Mouse (Mus musculus): ENCODE measurements around the gene Igsf9. TPM values are rescaled to one million over a fixed set of nuclear protein-coding genes. Genes with fewer than 3 reads are reported as not detected.

The Igsf9 gene
- 5.9 TPM for polyA plus RNA-seq (2015; fragmentation: Illumina TruSeq; extraction: RNeasy Lipid Tissue Mini Kit (QIAGEN cat#74804); ENCODE audit: low read depth, low replicate concordance)

DNA sequence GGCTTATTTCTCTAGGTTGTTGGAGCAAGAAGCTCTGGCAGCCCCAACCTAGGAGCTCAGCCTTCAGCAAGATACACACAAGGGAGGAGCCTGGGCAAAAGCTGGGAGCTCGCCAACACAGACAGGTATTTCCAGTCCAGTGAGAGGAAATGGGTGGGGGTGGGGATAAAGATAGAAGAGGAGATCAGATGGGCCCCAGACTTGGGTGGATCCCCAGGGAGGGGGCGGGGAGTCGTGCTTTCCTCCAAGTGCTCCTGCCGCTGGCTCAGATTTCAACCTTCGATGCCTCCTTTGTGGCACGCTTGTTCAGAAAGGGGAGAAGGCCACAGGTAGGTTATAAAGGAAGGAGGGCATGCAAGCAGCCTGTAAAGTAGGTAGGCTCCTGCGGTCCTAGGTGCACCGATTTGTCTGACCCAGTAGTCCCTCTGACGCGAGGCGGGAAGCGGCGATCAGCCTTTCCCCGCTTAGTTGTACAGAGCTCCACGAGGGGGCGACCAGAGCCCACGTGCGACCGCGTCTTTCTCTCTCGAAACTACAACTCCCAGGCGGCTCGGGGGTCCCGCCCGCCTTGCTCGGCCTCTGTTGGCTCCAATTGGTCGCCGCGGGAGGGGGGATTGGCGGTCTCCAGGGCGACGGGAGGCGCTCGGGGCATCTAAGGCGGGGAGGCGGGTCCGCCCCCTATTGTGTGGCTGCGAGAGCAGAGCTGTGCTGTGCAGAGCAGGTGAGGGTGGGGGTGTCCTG, at the start of gene Igsf9:
Gene Igsf9 (plus strand): TSS at position 249 of the 741 bp plus-strand sequence.

DNA sequence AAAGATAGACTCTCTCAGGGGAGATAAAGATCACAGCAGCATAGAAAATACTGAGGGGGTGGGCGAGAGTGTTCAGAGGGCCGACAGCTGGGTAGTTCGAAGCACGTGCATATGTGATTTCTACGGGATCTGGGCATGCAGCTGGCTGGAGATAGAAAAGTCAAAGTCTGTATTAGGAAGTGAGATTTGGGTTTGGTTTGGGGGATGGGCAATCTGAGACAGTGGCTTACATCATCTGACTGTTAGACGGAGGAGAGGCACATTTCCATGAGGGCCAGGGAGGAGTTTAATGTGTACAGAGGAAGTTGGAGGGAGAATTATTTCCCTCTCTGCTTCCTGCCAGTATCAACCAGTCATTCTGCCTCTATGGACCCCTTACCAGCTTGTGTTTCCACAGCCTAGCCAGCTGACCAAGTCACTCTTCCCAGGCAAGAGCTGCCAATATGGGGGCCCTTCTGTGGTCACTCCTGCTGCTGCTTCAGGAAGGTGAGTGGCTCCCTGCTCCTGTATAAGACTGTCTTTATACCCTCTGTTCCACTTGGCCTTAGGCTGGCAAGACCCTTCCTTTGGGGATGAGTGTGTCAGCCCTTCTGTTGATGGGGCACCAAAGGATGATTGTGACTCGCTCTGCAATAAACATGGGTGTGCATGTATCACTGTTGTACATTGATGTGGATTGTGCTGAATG, 6.4 kb upstream of the Igsf9 start, which contains the start of gene Slamf9:
Gene Slamf9 (plus strand): TSS at position 305 of the 688 bp plus-strand sequence.

DNA sequence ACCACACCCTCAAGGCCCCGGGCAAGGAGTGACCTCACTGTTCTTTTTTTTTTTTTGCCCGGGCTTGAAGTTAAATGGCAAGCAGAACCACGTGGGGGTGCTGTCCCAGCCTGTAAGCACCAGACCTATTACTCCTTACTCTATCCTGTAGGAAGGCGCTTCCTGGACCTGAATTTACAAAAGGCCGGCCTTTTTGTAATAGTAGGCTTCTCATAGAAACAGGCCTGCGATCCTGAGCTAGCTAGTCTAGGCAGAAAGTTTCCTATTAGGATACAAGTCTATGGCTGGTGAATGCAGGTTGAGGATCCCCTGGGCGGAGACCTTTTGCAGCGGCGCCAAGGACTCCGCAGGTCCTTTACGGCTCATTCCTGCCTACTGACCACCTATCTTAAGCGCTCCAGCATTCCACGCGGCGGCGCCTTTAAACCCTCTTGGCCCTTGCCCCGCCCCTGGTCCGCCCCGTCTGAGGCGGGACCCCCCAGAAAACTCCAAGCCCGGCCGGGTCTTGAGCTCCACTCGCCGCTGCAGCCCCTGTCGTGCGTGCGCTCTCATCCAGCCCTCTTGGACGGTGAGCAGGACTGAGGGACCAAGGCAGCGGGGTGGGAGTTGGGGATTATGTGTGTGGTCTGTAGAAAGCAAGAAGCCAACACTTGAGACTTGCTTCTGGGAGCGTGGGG, 18.3 kb downstream of the Igsf9 start, which contains the start of gene Tagln2:
Gene Tagln2 (plus strand): TSS at position 283 of the 677 bp plus-strand sequence.

DNA sequence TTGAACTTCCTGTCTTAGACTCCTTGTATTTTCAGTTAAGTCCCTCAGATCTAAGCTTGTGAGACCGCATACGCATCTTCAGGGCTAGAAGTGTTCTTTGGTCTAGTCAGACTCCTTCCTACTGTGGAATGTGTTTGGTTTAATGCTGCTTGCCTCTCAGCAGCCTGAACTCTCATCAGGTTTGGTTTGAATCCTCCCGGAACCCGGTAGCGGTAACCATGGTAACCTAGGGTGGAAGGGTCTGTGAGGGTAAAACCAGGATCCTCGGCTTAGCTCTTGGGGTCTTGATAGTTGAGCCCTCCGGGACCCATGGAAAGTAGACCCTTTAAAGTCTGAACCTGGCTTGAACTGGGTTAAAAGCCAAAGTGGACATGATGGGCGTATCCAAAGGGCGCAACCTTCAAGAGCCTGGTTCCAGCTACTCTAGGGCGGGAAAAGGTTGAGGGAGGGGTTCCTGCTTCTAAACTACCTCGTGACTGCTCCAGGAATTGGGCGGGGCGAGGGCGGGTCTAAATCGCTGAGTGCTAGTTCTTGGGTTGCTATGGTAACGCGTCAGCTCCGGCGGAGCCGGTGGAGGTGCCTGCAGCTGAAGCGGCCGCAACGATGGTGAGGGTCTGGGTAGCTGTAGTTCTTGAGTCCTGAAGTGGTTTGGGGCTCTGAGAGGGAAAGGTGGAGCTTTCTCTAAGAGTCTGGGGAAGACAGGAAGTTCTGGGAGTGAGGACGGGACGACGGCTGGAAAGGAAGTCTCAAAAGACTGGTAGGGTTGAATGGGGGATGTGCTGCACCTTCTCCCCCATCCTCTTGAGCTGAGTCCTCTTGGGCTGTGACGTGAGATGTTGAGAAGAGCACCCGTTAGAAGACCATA, 39.2 kb downstream of the Igsf9 start, which contains the start of gene Cfap45:
Gene Cfap45 (plus strand): TSS at position 226 of the 865 bp plus-strand sequence.

Other genes starting within 250 kb of the Igsf9 start
- gene Atp1a4, start 223.4 kb upstream of the Igsf9 start, polyA plus RNA-seq (2015; fragmentation: Illumina TruSeq; extraction: RNeasy Lipid Tissue Mini Kit (QIAGEN cat#74804); ENCODE audit: low read depth, low replicate concordance), result not detected
- 168 TPM for gene Igsf8, start 220.1 kb upstream of the Igsf9 start, polyA plus RNA-seq (2015; fragmentation: Illumina TruSeq; extraction: RNeasy Lipid Tissue Mini Kit (QIAGEN cat#74804); ENCODE audit: low read depth, low replicate concordance)
- gene Atp1a2, start 183.7 kb upstream of the Igsf9 start, polyA plus RNA-seq (2015; fragmentation: Illumina TruSeq; extraction: RNeasy Lipid Tissue Mini Kit (QIAGEN cat#74804); ENCODE audit: low read depth, low replicate concordance), result 494 TPM
- gene Kcnj9, start 152.5 kb upstream of the Igsf9 start, polyA plus RNA-seq (2015; fragmentation: Illumina TruSeq; extraction: RNeasy Lipid Tissue Mini Kit (QIAGEN cat#74804); ENCODE audit: low read depth, low replicate concordance), result 91.1 TPM
- 128 TPM for gene Kcnj10, start 140.6 kb upstream of the Igsf9 start, polyA plus RNA-seq (2015; fragmentation: Illumina TruSeq; extraction: RNeasy Lipid Tissue Mini Kit (QIAGEN cat#74804); ENCODE audit: low read depth, low replicate concordance)
- gene Pigm, start 105.2 kb upstream of the Igsf9 start, polyA plus RNA-seq (2015; fragmentation: Illumina TruSeq; extraction: RNeasy Lipid Tissue Mini Kit (QIAGEN cat#74804); ENCODE audit: low read depth, low replicate concordance), result 5.5 TPM
- gene Slamf9, start 6.4 kb upstream of the Igsf9 start, polyA plus RNA-seq (2015; fragmentation: Illumina TruSeq; extraction: RNeasy Lipid Tissue Mini Kit (QIAGEN cat#74804); ENCODE audit: low read depth, low replicate concordance), result 1.1 TPM
- 15.7 TPM for gene Tagln2, start 18.3 kb downstream of the Igsf9 start, polyA plus RNA-seq (2015; fragmentation: Illumina TruSeq; extraction: RNeasy Lipid Tissue Mini Kit (QIAGEN cat#74804); ENCODE audit: low read depth, low replicate concordance)
- 4.8 TPM for gene Cfap45, start 39.0 kb downstream of the Igsf9 start, polyA plus RNA-seq (2015; fragmentation: Illumina TruSeq; extraction: RNeasy Lipid Tissue Mini Kit (QIAGEN cat#74804); ENCODE audit: low read depth, low replicate concordance)
- not detected for gene Vsig8, start 74.2 kb downstream of the Igsf9 start, polyA plus RNA-seq (2015; fragmentation: Illumina TruSeq; extraction: RNeasy Lipid Tissue Mini Kit (QIAGEN cat#74804); ENCODE audit: low read depth, low replicate concordance)
- not detected for gene Slamf8, start 108.8 kb downstream of the Igsf9 start, polyA plus RNA-seq (2015; fragmentation: Illumina TruSeq; extraction: RNeasy Lipid Tissue Mini Kit (QIAGEN cat#74804); ENCODE audit: low read depth, low replicate concordance)
- gene Fcrl6, start 120.8 kb downstream of the Igsf9 start, polyA plus RNA-seq (2015; fragmentation: Illumina TruSeq; extraction: RNeasy Lipid Tissue Mini Kit (QIAGEN cat#74804); ENCODE audit: low read depth, low replicate concordance), result not detected
- gene Dusp23, start 151.2 kb downstream of the Igsf9 start, polyA plus RNA-seq (2015; fragmentation: Illumina TruSeq; extraction: RNeasy Lipid Tissue Mini Kit (QIAGEN cat#74804); ENCODE audit: low read depth, low replicate concordance), result 6.3 TPM
- not detected for gene Crp, start 216.3 kb downstream of the Igsf9 start, polyA plus RNA-seq (2015; fragmentation: Illumina TruSeq; extraction: RNeasy Lipid Tissue Mini Kit (QIAGEN cat#74804); ENCODE audit: low read depth, low replicate concordance)